Mouse (Mus musculus) layer of hippocampus, adult 18-20 months (tissue): Measurements from ENCODE around the gene Gm10097. TPM values are rescaled to one million over a fixed set of nuclear protein-coding genes. Genes with fewer than 3 reads are reported as not detected.
A peak's percentile ranks its signal among the peaks of the same experiment; 100 is the strongest.

ENCODE experiments used
- DNase-seq, 2 experiments: peaks; one replicate each; pipeline ENCODE4 v3.0.0; 2022; ENCODE audit warnings: low spot score in 2 of 2
- long read RNA-seq: library from polyadenylated mRNA; stranded (forward); transcript quantifications from one replicate; pipeline ENCODE4 v2.0.0, GENCODE M21; 2021
- total RNA-seq, 2 experiments: library from RNA; stranded (reverse); gene quantifications; 2 replicates each; pipeline ENCODE4 v1.2.3; 2021

Gene Gm10097
- total RNA-seq = not detected
- long read RNA-seq = 0 reads

GRCm38 (mm10) chr10:5068676-5069265 is at the start of gene Gm10097:
Gm10097 (plus strand) TSS chr10:5069192.
- DNase-seq = no peak

GRCm38 (mm10) chr10:5025906-5026305 is 43.1 kb upstream of the Gm10097 start:
- DNase-seq = no peak

GRCm38 (mm10) chr10:5027208-5027607 is 41.8 kb upstream of the Gm10097 start:
- DNase-seq = no peak

- no peak for DNase-seq
These were observed 40.7 kb upstream of the Gm10097 start for GRCm38 (mm10) chr10:5028301-5028700.

- no peak for DNase-seq
These were observed 39.8 kb upstream of the Gm10097 start for GRCm38 (mm10) chr10:5029161-5029560.

- no peak for DNase-seq
These were observed 39.1 kb upstream of the Gm10097 start for GRCm38 (mm10) chr10:5029883-5030282.

- no peak for DNase-seq
These were observed 36.6 kb upstream of the Gm10097 start for GRCm38 (mm10) chr10:5032192-5033048.

GRCm38 (mm10) chr10:5041254-5041653 is 27.7 kb upstream of the Gm10097 start:
- no peak for DNase-seq

- no peak for DNase-seq
These were observed 24.5 kb upstream of the Gm10097 start for GRCm38 (mm10) chr10:5044481-5044880.

- no peak for DNase-seq
These were observed 23.8 kb upstream of the Gm10097 start for GRCm38 (mm10) chr10:5045213-5045612.

- no peak for DNase-seq
These were observed 23.3 kb upstream of the Gm10097 start for GRCm38 (mm10) chr10:5045671-5046070.

GRCm38 (mm10) chr10:5056243-5056735 is 12.7 kb upstream of the Gm10097 start:
- DNase-seq = no peak

GRCm38 (mm10) chr10:5056940-5057339 is 12.1 kb upstream of the Gm10097 start:
- no peak for DNase-seq

GRCm38 (mm10) chr10:5057661-5058060 is 11.3 kb upstream of the Gm10097 start:
- no peak for DNase-seq

GRCm38 (mm10) chr10:5058876-5059275 is 10.1 kb upstream of the Gm10097 start:
- DNase-seq = no peak

- no peak for DNase-seq
These were observed 9.0 kb upstream of the Gm10097 start for GRCm38 (mm10) chr10:5059983-5060382.

- DNase-seq = no peak
These were observed 1.9 kb upstream of the Gm10097 start for GRCm38 (mm10) chr10:5067113-5067512.

GRCm38 (mm10) chr10:5070168-5070940 is 1.4 kb downstream of the Gm10097 start:
- no peak for DNase-seq

GRCm38 (mm10) chr10:5070941-5071231 is 1.9 kb downstream of the Gm10097 start:
- no peak for DNase-seq

- DNase-seq = no peak
These were observed 3.1 kb downstream of the Gm10097 start for GRCm38 (mm10) chr10:5072054-5072453.

- DNase-seq = no peak
These were observed 6.7 kb downstream of the Gm10097 start for GRCm38 (mm10) chr10:5075724-5076123.

GRCm38 (mm10) chr10:5079945-5080468 is 11.0 kb downstream of the Gm10097 start:
- peak in 1 of 2 experiments; percentile 24 for DNase-seq
